Mouse (Mus musculus) G1E (cell line): ENCODE results near the gene Lrrc3c.

Source experiments
- CTCF ChIP-seq: IDR thresholded peaks from 2 replicates; pipeline ENCODE4 v1.5.1; 2012; ENCODE audit warnings: low read depth, low read length, inconsistent platforms, mixed read lengths
- GATA1 ChIP-seq: IDR thresholded peaks from 2 replicates; pipeline ENCODE4 v1.6.1; 2012; ENCODE audit warnings: borderline replicate concordance, low read length, inconsistent platforms, mixed read lengths
- POLR2AphosphoS5 ChIP-seq: IDR thresholded peaks from 2 replicates; pipeline ENCODE4 v1.6.1; 2012; ENCODE audit warnings: low read depth, low read length, inconsistent platforms; ENCODE audit not compliant: insufficient replicate concordance

- TF ChIP-seq CTCF (no peak), GATA1 (no peak), POLR2AphosphoS5 (no peak)
Measured at GRCm38 (mm10) chr11:98587684-98588546, 10.2 kb upstream of the Lrrc3c start.
